Mouse (Mus musculus) liver, adult 2 months (tissue): Measurements from ENCODE around the gene Olfr457. TPM values are rescaled to one million over a fixed set of nuclear protein-coding genes. Genes with fewer than 3 reads are reported as not detected.
"Not testable (repeated sequence)": the region's sequence is repeated elsewhere in the genome, so short reads cannot be mapped to it uniquely, and the experiment has no call there.

Experiments
- DNase-seq: peaks from one replicate; pipeline ENCODE4 v3.0.0-alpha.2; 2011; ENCODE audit warnings: low read depth, low spot score; ENCODE audit errors: extremely low read depth
- H3K27ac ChIP-seq: fragments of 200-500 bp; replicated peaks from 2 replicates; pipeline ENCODE4 v1.5.1; 2012; ENCODE audit warnings: low read depth, mild to moderate bottlenecking, control low read depth, inconsistent platforms, low read length; ENCODE audit not compliant: insufficient read depth
- H3K27me3 ChIP-seq: fragments of 200-500 bp; 2 replicates; pipeline ENCODE4 v1.6.1; 2012; ENCODE audit warnings: mild to moderate bottlenecking, moderate library complexity, low read length, inconsistent platforms; ENCODE audit not compliant: control insufficient read depth, insufficient read depth
- H3K36me3 ChIP-seq: fragments of 200-500 bp; 2 replicates; pipeline ENCODE4 v1.6.1; 2012; ENCODE audit warnings: low read length, inconsistent platforms; ENCODE audit not compliant: control insufficient read depth, insufficient read depth
- H3K4me1 ChIP-seq: fragments of 200-500 bp; 2 replicates; pipeline ENCODE4 v1.6.1; 2011; ENCODE audit warnings: low read length; ENCODE audit not compliant: control insufficient read depth, insufficient read depth
- H3K4me3 ChIP-seq: fragments of 200-500 bp; 2 replicates; pipeline ENCODE4 v1.5.1; 2011; ENCODE audit warnings: low read depth, mild to moderate bottlenecking, control low read depth, low read length, moderate library complexity; ENCODE audit not compliant: insufficient read depth
- H3K79me2 ChIP-seq: fragments of 200-500 bp; 2 replicates; pipeline ENCODE4 v1.6.1; 2012; ENCODE audit warnings: inconsistent platforms, mild to moderate bottlenecking, low read length, moderate library complexity; ENCODE audit not compliant: control insufficient read depth, insufficient read depth
- H3K9ac ChIP-seq: fragments of 200-500 bp; 2 replicates; pipeline ENCODE4 v1.6.1; 2012; ENCODE audit warnings: low read depth, mild to moderate bottlenecking, control low read depth, inconsistent platforms, low read length
- CTCF ChIP-seq: fragments of 200-500 bp; IDR thresholded peaks from 2 replicates; pipeline ENCODE4 v1.5.1; 2011; ENCODE audit warnings: low read depth, low read length, control low read depth
- POLR2A ChIP-seq: fragments of 200-500 bp; IDR thresholded peaks from 2 replicates; pipeline ENCODE4 v1.6.1; 2011; ENCODE audit warnings: low read length, control low read depth; ENCODE audit not compliant: insufficient read depth; ENCODE audit errors: extremely low read depth
- WGBS: fragments of 180-500 bp; shearing (Covaris S2); methylation state at CpG from one replicate; pipeline ENCODE4 v1.1.7; 2018; 5-methylcytosine and 5-hydroxymethylcytosine counted together
- polyA plus RNA-seq: library from polyadenylated mRNA; depleted of rRNA; stranded (reverse); fragments of >200 nt; gene quantifications from 2 replicates; pipeline ENCODE4 v1.2.3, GENCODE M21; 2012
- total RNA-seq: library from RNA; depleted of rRNA; stranded (reverse); fragments of >200 nt; gene quantifications from 2 replicates; pipeline ENCODE4 v1.2.3, GENCODE M21; 2014

The Olfr457 gene
- total and polyA plus RNA-seq, 2 experiments = not detected

DNA sequence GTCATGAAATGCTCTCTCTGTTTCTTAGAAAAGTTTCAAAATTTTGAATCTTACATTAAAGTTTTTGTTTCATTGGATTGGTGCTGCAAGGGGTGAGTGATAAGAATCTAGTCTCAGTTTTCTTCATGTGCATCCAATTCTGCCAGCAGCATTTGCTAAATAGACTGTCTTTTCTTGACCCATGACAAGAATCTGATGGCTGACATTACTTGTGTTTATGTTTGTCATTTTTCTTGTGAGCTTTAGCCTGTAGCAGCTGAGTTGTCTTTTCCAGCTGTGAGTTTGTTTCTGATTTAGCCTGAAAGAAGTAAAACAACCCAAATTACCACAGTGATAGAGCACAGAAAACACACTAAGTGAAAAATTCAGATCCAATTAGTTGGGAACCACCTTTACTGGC is 8.5 kb upstream of the Olfr457 start:
- no peaks in the 10 kb centered on the region for H3K4me1 ChIP-seq
- no peak for TF ChIP-seq CTCF
- H3K36me3 ChIP-seq = no peaks in the 10 kb centered on the region
- no peak for DNase-seq
- H3K27ac ChIP-seq = no peak overlapping the region
- no peak overlapping the region for H3K4me3 ChIP-seq
- H3K27me3 ChIP-seq = no peaks in the 10 kb centered on the region
- H3K79me2 ChIP-seq = no peaks in the 10 kb centered on the region
- no peak overlapping the region for H3K9ac ChIP-seq

DNA sequence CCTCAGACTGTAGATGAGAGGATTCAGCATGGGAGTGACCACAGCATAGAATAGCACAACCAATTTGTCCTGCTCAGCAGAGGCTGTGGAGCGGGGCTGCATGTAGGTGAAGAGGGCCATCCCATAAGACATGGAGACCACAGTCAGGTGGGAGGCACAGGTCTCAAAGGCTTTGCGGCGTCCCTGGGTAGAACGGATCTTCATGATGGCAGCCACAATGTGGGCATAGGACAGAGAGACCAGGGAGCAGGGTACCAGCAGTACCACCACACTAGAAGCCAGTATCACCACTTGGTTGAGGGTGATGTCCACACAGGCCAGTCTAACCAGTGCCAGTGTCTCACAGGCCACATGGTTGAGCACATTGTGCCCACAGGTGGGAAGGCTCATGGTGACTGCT is 4.8 kb downstream of the Olfr457 start:
- not testable (repeated sequence) for H3K9ac ChIP-seq, DNase-seq, H3K36me3 ChIP-seq, H3K27ac ChIP-seq, H3K27me3 ChIP-seq, H3K4me3 ChIP-seq, H3K4me1 ChIP-seq, H3K79me2 ChIP-seq
- WGBS = 96% methylated on average over 4 of the region's 4 CpGs

DNA sequence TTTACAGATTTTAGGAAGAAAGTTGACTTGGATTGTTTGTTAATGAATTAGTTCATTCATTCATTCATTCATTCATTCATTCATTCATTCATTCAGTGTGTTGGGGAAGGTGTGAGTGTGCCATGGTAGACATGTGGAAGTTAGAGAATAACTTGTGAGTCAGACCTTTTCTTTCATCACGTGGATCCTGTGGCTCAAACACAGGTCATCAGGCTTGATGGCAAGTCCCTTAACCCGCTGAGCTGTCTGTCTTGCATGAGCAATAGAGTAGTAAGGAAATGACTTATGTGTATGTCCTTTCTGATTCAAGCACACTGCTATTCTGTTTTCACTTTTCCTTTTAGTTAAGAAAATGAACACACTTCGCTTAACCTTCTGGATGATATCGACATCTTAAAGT is 5.6 kb downstream of the Olfr457 start:
- DNase-seq = no peak
- no peaks in the 10 kb centered on the region for H3K79me2 ChIP-seq
- H3K4me1 ChIP-seq = no peaks in the 10 kb centered on the region
- H3K27ac ChIP-seq = no peak overlapping the region
- WGBS = 89% methylated on average over 4 of the region's 4 CpGs
- TF ChIP-seq POLR2A (no peak), CTCF (no peak)
- H3K9ac ChIP-seq = no peak overlapping the region
- H3K36me3 ChIP-seq = no peaks in the 10 kb centered on the region
- no peak overlapping the region for H3K4me3 ChIP-seq
- no peaks in the 10 kb centered on the region for H3K27me3 ChIP-seq

DNA sequence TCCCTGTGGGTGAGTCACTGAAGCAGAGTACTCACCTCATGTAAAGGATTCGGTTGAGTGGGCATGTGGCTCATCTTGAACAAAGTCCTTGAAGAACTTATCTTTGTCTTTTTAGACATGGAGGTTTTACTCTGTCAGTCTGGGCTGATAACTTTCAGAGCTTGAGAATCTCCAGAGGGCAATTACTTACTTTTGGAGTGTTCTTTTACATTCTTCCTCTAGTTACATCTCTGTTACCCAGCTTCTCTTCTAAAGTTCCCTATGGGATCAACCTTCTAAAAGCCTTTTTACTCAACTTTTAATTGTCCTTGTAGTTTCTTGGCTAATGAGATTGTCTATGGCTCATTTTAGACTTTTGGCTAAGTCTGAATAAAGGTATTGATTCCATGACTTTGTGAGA is 11.0 kb downstream of the Olfr457 start, which contains the start of gene Olfr458:
Gene Olfr458, minus strand, starts transcription at position 101 of the 400 bp plus-strand sequence.
- Histone ChIP-seq H3K4me3 (no peak within 1 kb of the TSS), H3K27me3 (no peaks in the 10 kb centered on the region), H3K27ac (no peak within 1 kb of the TSS), H3K79me2 (no peaks in the 10 kb centered on the region), H3K9ac (no peak within 1 kb of the TSS), H3K4me1 (no peaks in the 10 kb centered on the region), H3K36me3 (no peaks in the 10 kb centered on the region)
- DNase-seq = no peak
- TF ChIP-seq CTCF (no peak), POLR2A (no peak)
- WGBS = 79% methylated on average over 1 of the region's 1 CpGs

DNA sequence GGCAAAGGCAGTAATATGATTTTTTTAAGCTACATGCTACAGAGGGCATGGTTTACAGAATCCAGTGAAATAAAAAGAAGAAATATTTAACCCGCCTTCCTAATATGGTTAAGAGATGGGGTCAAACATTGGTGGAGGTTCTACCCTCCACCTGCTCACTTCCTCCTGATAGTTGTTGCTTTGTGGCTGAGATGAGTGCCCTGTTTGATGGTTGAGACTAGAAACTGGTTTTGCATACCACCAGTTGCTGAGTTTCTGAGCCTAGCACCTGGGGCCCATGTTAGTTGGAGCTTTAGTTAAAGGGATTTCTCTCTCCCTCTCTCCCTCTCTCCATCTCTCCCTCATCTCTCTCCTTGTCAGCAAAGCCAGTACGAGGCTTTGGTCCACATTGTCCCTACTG is 28.8 kb downstream of the Olfr457 start:
- TF ChIP-seq CTCF (no peak), POLR2A (no peak)
- H3K4me1 ChIP-seq = no peaks in the 10 kb centered on the region
- H3K27ac ChIP-seq = no peak overlapping the region
- H3K27me3 ChIP-seq = no peaks in the 10 kb centered on the region
- H3K9ac ChIP-seq = no peak overlapping the region
- no peaks in the 10 kb centered on the region for H3K36me3 ChIP-seq
- H3K79me2 ChIP-seq = no peaks in the 10 kb centered on the region
- DNase-seq = no peak
- WGBS = 77% methylated on average over 2 of the region's 2 CpGs
- H3K4me3 ChIP-seq = no peak overlapping the region

DNA sequence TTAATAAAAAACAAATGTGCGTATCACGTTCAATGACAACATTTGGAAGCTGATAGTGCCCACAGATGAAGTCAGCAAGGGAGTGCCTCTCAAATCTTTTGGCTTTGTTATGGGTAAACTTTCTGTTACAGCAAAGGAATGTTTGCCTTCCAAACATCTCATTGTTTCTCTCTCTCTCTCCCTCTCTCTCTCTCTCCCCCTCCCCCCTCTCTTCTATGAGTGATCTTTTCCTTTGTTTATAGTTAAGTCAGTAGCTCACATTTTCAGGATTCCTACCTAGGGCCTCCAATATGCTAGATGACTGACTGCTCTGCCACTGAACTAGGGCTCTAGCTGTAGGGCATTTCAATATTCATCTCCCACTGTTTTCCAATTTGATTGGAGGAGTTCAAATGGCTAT is 31.6 kb downstream of the Olfr457 start:
- no peak for TF ChIP-seq CTCF
- TF ChIP-seq POLR2A = no peak
- Histone ChIP-seq H3K4me1 (no peaks in the 10 kb centered on the region), H3K27me3 (no peaks in the 10 kb centered on the region), H3K79me2 (no peaks in the 10 kb centered on the region), H3K9ac (no peak overlapping the region), H3K36me3 (no peaks in the 10 kb centered on the region), H3K27ac (no peak overlapping the region), H3K4me3 (no peak overlapping the region)
- WGBS = 69% methylated on average over 2 of the region's 2 CpGs
- DNase-seq = no peak

DNA sequence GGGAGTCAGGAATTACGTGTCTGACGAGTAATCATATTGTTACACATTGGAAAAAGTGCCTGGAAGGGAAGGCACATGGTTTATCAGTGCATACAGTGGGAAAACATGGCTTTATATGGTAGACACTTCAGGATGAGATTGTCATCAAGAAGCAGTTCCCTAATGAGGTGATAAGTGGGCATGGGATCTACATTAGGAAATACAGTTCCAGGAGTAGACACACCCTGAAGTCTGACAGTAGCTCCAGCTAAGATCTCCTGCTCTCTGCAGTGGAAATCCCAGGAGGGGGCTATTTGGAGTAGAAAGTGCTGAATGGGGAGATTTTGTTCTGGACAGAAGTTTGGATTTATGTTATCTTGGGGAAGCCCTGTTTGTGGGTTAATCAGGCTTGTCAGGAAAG is 34.7 kb downstream of the Olfr457 start:
- Histone ChIP-seq H3K36me3 (no peaks in the 10 kb centered on the region), H3K4me3 (no peak overlapping the region), H3K9ac (no peak overlapping the region), H3K79me2 (no peaks in the 10 kb centered on the region), H3K27me3 (no peaks in the 10 kb centered on the region), H3K4me1 (no peaks in the 10 kb centered on the region), H3K27ac (no peak overlapping the region)
- DNase-seq = no peak
- 76% methylated on average over 2 of the region's 2 CpGs for WGBS
- TF ChIP-seq CTCF = no peak
- TF ChIP-seq POLR2A = no peak
